Comparison of ENCODE assay signal across 8 mouse cellular contexts in genomic region chr14:49801444-49801843, GRCm38 (mm10). TPM values are rescaled to one million over a fixed set of nuclear protein-coding genes. Genes with fewer than 3 reads are reported as not detected.
DNase-seq lines count a peak whose midpoint lies in the region; ATAC-seq and TF ChIP-seq lines count a peak whose summit lies in the region.

No protein-coding gene starts in this region.

- DNase-seq in 3T3-L1 (ENCODE audit: low read depth, low spot score), result peak; percentile 34
- DNase-seq in Patski (ENCODE audit: low read depth, low spot score), result no peak
- DNase-seq in adrenal gland, postnatal 4 days (ENCODE audit: low spot score in 2 of 2), result no peak

- no peak overlapping the region for H3K9ac ChIP-seq in intestine, postnatal 0 days (ENCODE audit: low read depth, low read length)
- H3K9ac ChIP-seq in intestine, embryonic 16.5 days (ENCODE audit: low read depth, low read length), result no peak overlapping the region
- no peak overlapping the region for H3K9ac ChIP-seq in neural tube, embryonic 15.5 days (replicated peaks)

- H3K36me3 ChIP-seq in intestine, postnatal 0 days (ENCODE audit: control insufficient read depth, insufficient read depth), result no peaks in the 10 kb centered on the region
- no peaks in the 10 kb centered on the region for H3K36me3 ChIP-seq in intestine, embryonic 16.5 days (ENCODE audit: control insufficient read depth, insufficient read depth, low read length)
- no peaks in the 10 kb centered on the region for H3K36me3 ChIP-seq in neural tube, embryonic 15.5 days

- H3K4me2 ChIP-seq in intestine, postnatal 0 days (replicated peaks; ENCODE audit: low read depth), result no peak overlapping the region
- no peak overlapping the region for H3K4me2 ChIP-seq in intestine, embryonic 16.5 days (ENCODE audit: low read depth, low read length)
- no peak overlapping the region for H3K4me2 ChIP-seq in neural tube, embryonic 15.5 days

- CTCF ChIA-PET in Patski (lab: Charles Lee), result interaction anchor here (0.6 kb wide), 1 partner anchor 15 kb away, joined by 3 read pairs; no protein-coding TSS in a partner anchor

- H3K4me3 ChIP-seq in intestine, postnatal 0 days (ENCODE audit: low read depth, low read length), result no peak overlapping the region
- no peak overlapping the region for H3K4me3 ChIP-seq in intestine, embryonic 16.5 days (ENCODE audit: low read length)
- H3K4me3 ChIP-seq in embryonic fibroblast, embryonic 13.5 days (ENCODE audit: insufficient read depth, low read length), result no peak overlapping the region
- no peak overlapping the region for H3K4me3 ChIP-seq in neural tube, embryonic 15.5 days (replicated peaks)

- no peak for ATAC-seq in intestine, postnatal 0 days
- no peak for ATAC-seq in intestine, embryonic 16.5 days
- no peak for ATAC-seq in Patski
- ATAC-seq in neural tube, embryonic 15.5 days (ENCODE audit: low FRiP score), result peak; percentile 55; the same call in 1 of the 2 replicates
- ATAC-seq in inflammation-experienced regulatory T-cells, adult 6 months, result no peak

- POLR2A ChIA-PET in Patski (lab: Charles Lee), result interaction anchor here (0.6 kb wide), 1 partner anchor 1199 kb away, joined by 3 read pairs; no protein-coding TSS in a partner anchor

- H3K4me1 ChIP-seq in intestine, postnatal 0 days (replicated peaks; ENCODE audit: control insufficient read depth, insufficient read depth, low read length), result no peaks in the 10 kb centered on the region
- H3K4me1 ChIP-seq in intestine, embryonic 16.5 days (ENCODE audit: control insufficient read depth, insufficient read depth, low read length), result no peaks in the 10 kb centered on the region
- H3K4me1 ChIP-seq in embryonic fibroblast, embryonic 13.5 days (ENCODE audit: control insufficient read depth, insufficient read depth, low read length), result no peaks in the 10 kb centered on the region
- H3K4me1 ChIP-seq in neural tube, embryonic 15.5 days, result no peaks in the 10 kb centered on the region

- peak; percentile 65 for TF ChIP-seq CTCF in intestine, postnatal 0 days (IDR thresholded peaks at IDR 0.05; ENCODE audit: low read depth)
- TF ChIP-seq CTCF in Patski (IDR thresholded peaks at IDR 0.05), result peak; percentile 47
- 0 out of 2 replicates have a peak, but pooled peaks have one; percentile 30 for TF ChIP-seq CTCF in embryonic fibroblast, embryonic 13.5 days (IDR thresholded peaks at IDR 0.05; ENCODE audit: borderline replicate concordance, insufficient read depth, low read length)

- no peak for TF ChIP-seq POLR2A in embryonic fibroblast, embryonic 13.5 days (IDR thresholded peaks at IDR 0.05; ENCODE audit: low read depth, low read length)

- 9% methylated on average over 4 of the region's 4 CpGs for WGBS in intestine, postnatal 0 days
- 12% methylated on average over 4 of the region's 4 CpGs for WGBS in intestine, embryonic 16.5 days
- WGBS in neural tube, embryonic 15.5 days, result 13% methylated on average over 4 of the region's 4 CpGs

- no peak overlapping the region for H3K27ac ChIP-seq in intestine, postnatal 0 days (ENCODE audit: low read depth, low read length)
- H3K27ac ChIP-seq in intestine, embryonic 16.5 days (ENCODE audit: low read length), result no peak overlapping the region
- no peak overlapping the region for H3K27ac ChIP-seq in embryonic fibroblast, embryonic 13.5 days (ENCODE audit: insufficient read depth, low read length)
- no peak overlapping the region for H3K27ac ChIP-seq in neural tube, embryonic 15.5 days (replicated peaks)

- H3K27me3 ChIP-seq in intestine, postnatal 0 days (replicated peaks; ENCODE audit: control insufficient read depth, insufficient read depth, low read length), result no peaks in the 10 kb centered on the region
- no peaks in the 10 kb centered on the region for H3K27me3 ChIP-seq in intestine, embryonic 16.5 days (replicated peaks; ENCODE audit: control insufficient read depth, insufficient read depth, low read length)
- H3K27me3 ChIP-seq in Patski, result no peaks in the 10 kb centered on the region
- H3K27me3 ChIP-seq in neural tube, embryonic 15.5 days (replicated peaks), result no peaks in the 10 kb centered on the region

- in situ Hi-C loops in Patski (cut with MboI; ENCODE audit: low pct_unique_long_range_greater_than_20kb), result no loop called here

- no peaks in the 10 kb centered on the region for H3K9me3 ChIP-seq in intestine, postnatal 0 days (ENCODE audit: control insufficient read depth)
- H3K9me3 ChIP-seq in intestine, embryonic 16.5 days (ENCODE audit: control insufficient read depth, low read length), result no peaks in the 10 kb centered on the region
- H3K9me3 ChIP-seq in neural tube, embryonic 15.5 days (replicated peaks), result no peaks in the 10 kb centered on the region

RNA-seq across cellular contexts. Expression of gene Armh4, which starts 18.3 kb away (rescaled TPM):
- 5.3 and 6.2 TPM in 2 replicates for polyA plus RNA-seq in intestine, postnatal 0 days (2015; fragmentation: Nextera tagmentation; extraction: Ambion mirVana)
- polyA plus RNA-seq in intestine, embryonic 16.5 days (2015; fragmentation: Nextera tagmentation; extraction: Ambion mirVana), result 13.3 and 14.6 TPM in 2 replicates
- not detected for polyA plus RNA-seq in Patski (2021)
- polyA plus RNA-seq in embryonic fibroblast, embryonic 13.5 days (2011; ENCODE audit: insufficient read length, low read depth, missing spikeins), result 1.5 and 3.8 TPM in 2 replicates
- polyA plus RNA-seq in neural tube, embryonic 15.5 days (2015; fragmentation: Nextera tagmentation; extraction: Ambion mirVana), result 22.9 and 25.8 TPM in 2 replicates
- not detected for polyA plus RNA-seq in inflammation-experienced regulatory T-cells, adult 6 months (2017; shearing (Covaris generic))
- 1 to 10 TPM; 3.2 to 3.6 TPM for total RNA-seq in adrenal gland, postnatal 4 days (2021)
